Mouse (Mus musculus): Measurements from ENCODE around the gene Dmac2. TPM values are rescaled to one million over a fixed set of nuclear protein-coding genes. Genes with fewer than 3 reads are reported as not detected.
A peak's percentile ranks its signal among the peaks of the same experiment; 100 is the strongest.
"Not testable (repeated sequence)": the region's sequence is repeated elsewhere in the genome, so short reads cannot be mapped to it uniquely, and the experiment has no call there.

Gene Dmac2
- total RNA-seq (2021), result 10 to 100 TPM; 36.9 to 38.6 TPM
- long read RNA-seq, experiment 1, transcript Dmac2-201 (6 exons, 1,465 nt), result major isoform, 16 of 33 reads
- long read RNA-seq, experiment 1, partial matches to known transcripts, result 12 of 33 reads
- long read RNA-seq, experiment 1, other reads (novel, unspliced or antisense), result 5 of 33 reads
- long read RNA-seq, experiment 2, transcript Dmac2-201 (6 exons, 1,465 nt), result major isoform, 24 of 39 reads
- long read RNA-seq, experiment 2, partial matches to known transcripts, result 7 of 39 reads
- long read RNA-seq, experiment 2, other reads (novel, unspliced or antisense), result 6 of 39 reads

GRCm38 (mm10) chr7:25618865-25619721, at the start of gene Dmac2:
Gene Dmac2, plus strand, starts transcription at chr7:25619414.
- DNase-seq, result peak; percentile 92

DNA sequence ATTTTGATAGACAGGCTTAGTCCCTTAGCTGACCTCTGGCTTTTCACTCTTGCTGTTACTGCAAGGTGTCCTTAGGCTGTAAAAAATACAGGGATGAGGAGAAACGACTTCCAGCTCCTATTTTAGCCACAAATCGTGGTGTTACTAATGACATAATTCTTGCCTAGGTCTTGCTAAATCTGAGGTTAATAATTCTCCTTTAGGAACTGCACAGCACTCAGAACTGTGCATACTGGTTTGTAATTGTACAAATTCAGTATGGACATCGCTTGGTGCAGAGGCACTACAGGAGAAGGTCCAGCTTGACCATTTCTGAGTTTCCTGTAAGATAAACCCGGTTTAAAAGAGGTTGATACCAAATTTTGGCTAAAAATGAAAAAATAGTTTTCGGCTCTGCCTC, 45.4 kb upstream of the Dmac2 start:
- not testable (repeated sequence) for DNase-seq

DNA sequence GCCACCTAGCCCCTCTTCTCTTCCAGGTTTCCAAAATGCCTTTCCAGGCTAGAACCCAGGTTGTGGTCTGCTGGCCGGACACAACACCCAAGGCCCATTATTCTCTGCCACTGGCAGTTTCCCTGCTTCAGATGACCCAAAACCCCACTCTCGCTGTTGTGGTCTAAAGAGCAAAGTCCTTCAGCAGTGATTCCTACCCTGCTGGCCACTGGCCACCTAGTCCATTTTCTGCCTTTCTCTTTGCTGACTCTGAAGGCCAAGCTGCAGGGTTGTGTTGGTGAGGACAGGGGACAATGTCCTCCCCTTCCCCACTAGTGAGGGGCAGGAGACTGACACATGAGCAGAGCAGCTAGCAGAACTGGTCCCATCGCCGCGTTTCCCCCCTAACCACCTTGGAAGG, 44.1 kb upstream of the Dmac2 start:
- no peak for DNase-seq

DNA sequence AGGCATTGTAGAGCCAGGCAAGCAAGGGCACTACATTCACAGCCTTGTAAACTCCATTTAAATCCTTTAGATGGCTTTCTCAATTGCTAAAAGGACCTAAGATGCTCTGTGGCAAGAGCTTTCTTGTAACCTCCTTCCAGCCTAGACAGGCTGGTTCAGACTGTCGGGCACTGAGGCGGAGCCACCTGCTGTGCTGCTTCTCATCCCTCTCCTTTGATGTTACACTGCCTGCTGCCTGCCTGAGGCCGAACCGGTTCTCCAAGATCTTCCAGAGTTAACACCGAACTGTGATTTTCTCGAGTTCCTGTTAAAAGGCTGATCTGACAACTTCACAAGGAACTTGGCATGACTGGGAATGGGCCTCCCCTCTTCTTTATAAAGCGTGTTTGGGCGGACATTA, 43.3 kb upstream of the Dmac2 start:
- no peak for DNase-seq

DNA sequence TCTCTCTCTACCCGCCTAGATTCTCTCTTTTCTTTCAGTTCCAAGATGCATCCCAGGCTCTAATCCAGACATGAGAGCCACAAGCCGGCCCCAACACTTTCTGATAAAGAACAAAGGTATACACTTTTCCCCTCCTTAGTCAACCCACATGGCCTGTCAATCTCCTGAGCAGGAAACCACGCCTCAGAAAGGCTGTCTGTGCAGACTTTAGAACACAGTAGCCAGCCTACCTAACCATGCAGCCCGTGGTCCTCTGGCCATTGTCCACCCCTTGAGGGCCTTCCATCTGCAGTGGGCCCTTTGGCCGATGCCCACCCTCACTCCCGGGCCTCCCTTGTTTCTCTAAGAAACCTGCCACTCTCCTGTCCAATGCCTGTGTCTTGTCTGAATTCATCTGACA, 42.9 kb upstream of the Dmac2 start:
- DNase-seq, result not testable (repeated sequence)

DNA sequence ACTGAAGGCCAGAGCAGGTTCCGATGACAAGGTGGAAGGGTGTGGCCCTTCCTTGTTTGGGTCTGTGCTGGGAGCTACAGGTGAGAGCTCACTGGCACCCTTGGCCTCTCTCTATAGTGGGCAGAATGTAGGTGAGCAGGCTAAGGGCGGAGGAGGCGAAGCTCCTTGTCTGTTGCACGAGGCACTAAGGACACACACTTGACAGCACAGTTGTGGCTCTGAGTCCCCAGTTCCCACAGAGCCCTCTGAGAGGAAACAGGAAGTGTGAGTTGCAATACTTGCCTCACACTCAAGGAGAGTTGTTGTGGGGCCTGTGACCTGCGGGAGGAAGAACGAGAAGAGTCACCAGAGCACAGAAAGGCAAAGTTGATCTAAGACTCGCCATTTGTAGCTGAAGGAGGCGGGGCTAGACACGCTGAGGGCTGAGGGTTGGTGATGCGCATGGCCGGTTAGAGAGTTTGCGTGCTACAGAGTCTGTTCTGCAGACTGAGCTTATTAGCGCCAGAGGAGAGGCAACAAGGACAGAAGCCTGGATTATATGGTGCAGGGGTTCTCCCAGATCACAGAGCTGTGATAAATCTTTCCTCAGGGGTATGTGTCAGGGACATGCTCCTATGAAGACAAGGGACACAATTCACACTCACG, 42.3 kb upstream of the Dmac2 start:
- DNase-seq, result not testable (repeated sequence)

DNA sequence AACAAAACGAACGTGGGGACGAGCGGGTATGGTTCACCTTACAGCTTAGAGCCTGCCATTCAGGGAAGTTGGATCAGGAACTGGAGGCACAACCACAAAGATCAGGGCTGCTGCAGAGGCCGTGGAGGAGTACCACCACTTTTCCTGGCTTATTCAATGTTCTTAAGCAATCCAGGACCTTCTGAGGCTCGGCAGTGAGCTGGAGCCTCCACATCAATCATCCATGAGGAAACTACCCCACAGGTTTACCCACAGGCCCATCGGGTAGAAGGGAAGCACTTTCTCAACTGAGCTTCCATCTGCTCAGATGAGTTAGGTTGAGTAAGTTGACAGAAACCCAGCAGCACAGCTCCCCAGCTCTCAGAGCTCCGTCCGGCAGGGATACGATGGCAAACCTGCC, 39.8 kb upstream of the Dmac2 start:
- DNase-seq, result no peak

DNA sequence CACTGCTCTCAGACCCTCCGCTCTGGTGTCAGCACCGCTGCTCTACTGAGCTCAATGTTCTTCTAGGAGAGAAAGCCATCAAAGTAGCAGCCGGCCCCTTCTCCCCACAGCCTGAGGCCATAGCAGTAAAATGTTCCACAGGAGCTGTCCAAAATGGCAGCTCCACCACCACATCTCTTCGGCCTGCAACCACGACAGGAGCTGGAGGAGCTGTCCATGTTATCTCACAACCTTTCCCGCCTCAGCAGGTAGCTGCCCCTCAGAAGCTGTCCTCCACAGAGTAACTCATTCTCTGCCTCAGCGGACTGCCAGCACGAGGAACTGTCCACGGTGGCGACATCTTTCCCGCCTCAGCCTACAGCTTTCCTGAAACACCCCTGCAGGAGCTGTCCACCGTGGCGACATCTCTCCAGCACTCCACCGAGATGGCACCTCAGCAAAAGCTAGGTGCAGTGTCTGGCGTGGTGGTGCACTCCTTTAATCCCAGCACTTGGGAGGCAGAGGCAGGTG, 36.9 kb upstream of the Dmac2 start:
- no peak for DNase-seq

GRCm38 (mm10) chr7:25584651-25585050, 34.6 kb upstream of the Dmac2 start:
- no peak for DNase-seq

- DNase-seq, result no peak
Measured at GRCm38 (mm10) chr7:25585351-25586204, 33.6 kb upstream of the Dmac2 start.

GRCm38 (mm10) chr7:25591226-25591625, 28.0 kb upstream of the Dmac2 start:
- DNase-seq, result no peak

GRCm38 (mm10) chr7:25593859-25594258, 25.4 kb upstream of the Dmac2 start:
- DNase-seq, result no peak

GRCm38 (mm10) chr7:25599663-25600062, 19.6 kb upstream of the Dmac2 start:
- peak; percentile 18 for DNase-seq

DNA sequence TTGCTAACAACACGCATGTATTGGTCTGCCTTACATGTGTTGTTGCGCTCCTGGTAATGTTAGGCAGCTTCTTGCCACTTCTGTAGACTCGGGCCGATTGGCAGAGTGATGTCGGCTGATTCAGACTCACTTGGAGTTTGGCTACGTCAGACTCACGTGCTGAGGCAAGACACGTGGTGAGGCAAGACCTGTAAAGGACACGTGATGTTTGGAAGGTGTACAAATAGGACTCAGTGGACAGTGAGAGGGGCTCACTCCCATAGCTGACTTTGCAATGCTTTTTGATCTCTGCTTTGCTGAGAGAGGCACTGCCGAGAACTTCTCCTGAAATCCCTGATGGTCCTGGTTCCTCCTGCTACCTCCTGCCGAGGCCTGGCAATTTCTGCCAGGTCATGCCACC, 18.5 kb upstream of the Dmac2 start:
- no peak for DNase-seq

DNA sequence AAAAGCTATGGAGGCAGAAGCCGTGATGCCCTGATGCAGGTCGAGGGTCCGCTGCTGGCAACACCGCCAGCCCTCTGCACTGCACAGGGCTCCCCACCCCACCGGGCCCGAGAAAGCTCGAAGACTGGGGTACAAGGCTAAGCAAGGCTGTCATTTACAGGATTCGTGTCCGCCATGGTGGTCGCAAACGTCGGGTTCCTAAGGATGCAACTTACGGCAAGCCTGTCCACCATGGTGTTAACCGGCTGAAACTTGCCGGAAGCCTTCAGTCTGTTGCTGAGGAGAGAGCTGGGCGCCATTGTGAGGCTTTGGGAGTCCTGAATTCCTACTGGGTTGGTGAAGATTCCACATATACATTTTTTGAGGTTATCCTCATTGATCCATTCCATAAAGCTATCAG, 17.9 kb upstream of the Dmac2 start:
- no peak for DNase-seq

DNA sequence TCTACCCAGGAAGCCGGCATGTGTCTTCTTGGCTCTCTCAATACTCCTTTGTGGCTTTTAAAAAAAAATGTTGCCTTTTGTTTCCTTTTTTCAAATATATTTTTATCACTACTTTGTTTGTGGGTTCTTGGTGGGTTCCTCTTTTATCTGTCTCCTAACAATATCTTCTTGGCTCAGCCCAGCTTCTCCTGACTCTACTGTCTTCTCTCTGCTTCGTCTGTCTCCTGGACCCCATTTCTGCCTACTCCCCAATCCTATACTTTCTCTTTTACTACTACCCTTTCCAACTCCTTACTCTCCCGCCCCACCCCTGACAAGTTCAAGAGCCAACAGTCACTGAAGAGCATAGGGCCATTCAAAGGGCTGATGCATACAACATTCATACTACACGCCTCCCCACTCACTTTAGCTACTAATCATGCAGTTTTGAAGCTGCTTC, 12.6 kb upstream of the Dmac2 start:
- no peak for DNase-seq

- no peak for DNase-seq
Measured at GRCm38 (mm10) chr7:25607196-25607595, 12.0 kb upstream of the Dmac2 start.

DNA sequence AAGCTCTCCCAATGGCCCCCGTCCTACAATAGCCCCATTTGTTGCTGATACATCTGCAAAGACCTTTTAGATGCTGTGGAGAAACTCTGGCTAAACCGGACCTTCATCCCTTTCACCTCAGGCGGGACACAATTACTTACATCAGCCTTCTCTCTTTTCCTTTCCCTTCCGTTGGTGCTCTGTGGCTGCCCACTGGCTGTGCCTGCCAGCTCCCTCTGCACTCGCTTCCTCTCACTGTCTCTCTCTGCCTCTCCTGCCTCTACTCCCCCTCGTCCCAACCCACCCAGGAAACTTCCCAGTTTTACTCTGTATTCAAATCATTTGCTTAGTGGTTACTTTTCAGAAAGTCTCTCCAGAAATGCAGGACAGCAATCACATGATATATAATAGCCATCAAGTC, 9.2 kb upstream of the Dmac2 start:
- no peak for DNase-seq

DNA sequence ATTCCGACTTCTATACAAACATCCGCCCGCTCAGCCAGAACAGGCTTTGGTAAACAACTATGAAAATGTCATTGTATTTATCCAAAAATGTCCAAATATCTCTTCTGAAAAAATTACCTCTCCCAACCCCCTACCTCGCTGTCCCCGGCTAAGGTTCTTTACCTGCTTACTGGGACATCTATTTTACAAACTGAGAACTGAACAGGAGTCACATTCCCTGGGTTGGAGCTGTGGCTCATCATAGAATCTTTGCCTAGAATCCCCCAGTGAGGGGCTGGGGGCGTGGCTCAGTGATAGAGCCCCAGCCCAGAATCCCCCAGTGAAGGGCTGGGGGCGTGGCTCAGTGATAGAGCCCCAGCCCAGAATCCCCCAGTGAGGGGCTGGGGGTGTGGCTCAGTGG, 7.7 kb upstream of the Dmac2 start:
- DNase-seq, result no peak

DNA sequence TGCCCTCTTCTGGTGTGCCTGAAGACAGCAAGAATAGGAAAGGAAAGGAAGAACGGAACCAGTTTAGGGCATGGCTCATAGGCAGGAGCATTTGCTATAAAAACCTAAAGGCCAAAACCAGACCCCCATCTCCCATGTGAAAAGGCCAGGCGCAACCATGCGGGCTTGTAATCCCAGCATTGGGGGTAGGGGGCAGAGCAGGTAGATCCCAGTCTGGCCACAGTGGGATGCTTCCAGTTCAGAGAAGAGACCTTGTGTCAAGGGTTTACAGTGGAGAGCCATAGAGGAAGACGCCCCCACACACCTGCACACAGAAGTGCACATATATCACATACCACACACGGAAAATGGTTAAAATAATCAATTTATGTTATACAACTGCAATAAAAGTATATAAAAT, 5.1 kb upstream of the Dmac2 start:
- no peak for DNase-seq

- peak; percentile 4 for DNase-seq
Measured at GRCm38 (mm10) chr7:25614831-25615705, 4.1 kb upstream of the Dmac2 start.
